Mouse (Mus musculus) neural tube, embryonic 12.5 days (tissue): ENCODE data around the gene Ephb1. TPM values are rescaled to one million over a fixed set of nuclear protein-coding genes. Genes with fewer than 3 reads are reported as not detected.
A peak's percentile ranks its signal among the peaks of the same experiment; 100 is the strongest.

ENCODE experiments used
- ATAC-seq: fragments of 200-750 bp; cut with Nextera tagmentation; 2 replicates; pipeline ENCODE4 v1.8.0; 2017; ENCODE audit warnings: low read depth, mild to moderate bottlenecking, moderate TSS enrichment, moderate library complexity; ENCODE audit not compliant: low FRiP score
- H3K27ac ChIP-seq: fragments of 300-500 bp; sonication (generic); 2 replicates; pipeline ENCODE4 v1.5.1; 2016
- H3K27me3 ChIP-seq: fragments of 300-500 bp; sonication (generic); replicated peaks from 2 replicates; pipeline ENCODE4 v1.6.1; 2016; ENCODE audit warnings: mild to moderate bottlenecking
- H3K36me3 ChIP-seq: fragments of 300-500 bp; sonication (generic); 2 replicates; pipeline ENCODE4 v1.6.1; 2016; ENCODE audit warnings: mild to moderate bottlenecking
- H3K4me1 ChIP-seq: fragments of 300-500 bp; sonication (generic); 2 replicates; pipeline ENCODE4 v1.6.1; 2016
- H3K4me2 ChIP-seq: fragments of 300-500 bp; sonication (generic); replicated peaks from 2 replicates; pipeline ENCODE4 v1.6.1; 2016; ENCODE audit warnings: mild to moderate bottlenecking
- H3K4me3 ChIP-seq: fragments of 300-500 bp; sonication (generic); 2 replicates; pipeline ENCODE4 v1.5.1; 2016
- H3K9ac ChIP-seq: fragments of 300-500 bp; sonication (generic); 2 replicates; pipeline ENCODE4 v1.6.1; 2016; ENCODE audit warnings: mild to moderate bottlenecking
- H3K9me3 ChIP-seq: fragments of 300-500 bp; sonication (generic); 2 replicates; pipeline ENCODE4 v1.6.1; 2016; ENCODE audit warnings: mild to moderate bottlenecking
- WGBS: fragments of 180-500 bp; shearing (Covaris S2); methylation state at CpG from one replicate; pipeline ENCODE4 v1.1.7; 2016; 5-methylcytosine and 5-hydroxymethylcytosine counted together
- polyA plus RNA-seq: library from polyadenylated mRNA; unstranded; fragments of >200 nt; fragmentation: Nextera tagmentation; extraction: Ambion mirVana; gene quantifications from 2 replicates; pipeline ENCODE4 v1.2.1, GENCODE M21; 2016

Ephb1 gene
- 19.2 and 21.2 TPM in 2 replicates for polyA plus RNA-seq

- no peaks in the 10 kb centered on the region for H3K9me3 ChIP-seq
- peak within 1 kb of the TSS; percentile 87 for H3K9ac ChIP-seq
- H3K4me1 ChIP-seq: peaks cover 23% of the 10 kb centered on the region
- H3K4me2 ChIP-seq: peak within 1 kb of the TSS; percentile 99
- H3K36me3 ChIP-seq: no peaks in the 10 kb centered on the region
- H3K27me3 ChIP-seq: peaks cover 50% of the 10 kb centered on the region
- H3K27ac ChIP-seq: no peak within 1 kb of the TSS
- H3K4me3 ChIP-seq: peak within 1 kb of the TSS; percentile 70
- under 1% methylated on average over 22 of the region's 22 CpGs for WGBS
- peak; percentile 93 for ATAC-seq
Measured at GRCm38 (mm10) chr9:102354561-102354973, at the start of gene Ephb1. TSS of gene Ephb1 (minus strand) at chr9:102354693.

GRCm38 (mm10) chr9:102403086-102404021 is 48.9 kb upstream of the Ephb1 start:
- Histone ChIP-seq H3K4me2 (0 out of 2 replicates have a peak overlapping the region, but pooled peaks have one; percentile 18), H3K27me3 (peaks cover 11% of the 10 kb centered on the region)

GRCm38 (mm10) chr9:102402671-102403070 is 48.2 kb upstream of the Ephb1 start:
- Histone ChIP-seq H3K27ac (no peak overlapping the region), H3K4me3 (no peak overlapping the region), H3K4me1 (0 out of 2 replicates have a peak, but pooled peaks cover 3% of the 10 kb centered on the region), H3K9me3 (no peaks in the 10 kb centered on the region), H3K9ac (no peak overlapping the region), H3K4me2 (no peak overlapping the region), H3K27me3 (peaks cover 11% of the 10 kb centered on the region), H3K36me3 (no peaks in the 10 kb centered on the region)
- no peak for ATAC-seq
- WGBS: 75% methylated on average over 3 of the region's 3 CpGs

More at GRCm38 (mm10) chr9:102403086-102404021, 48.9 kb upstream of the Ephb1 start:
- Histone ChIP-seq H3K27ac (no peak overlapping the region), H3K4me1 (0 out of 2 replicates have a peak, but pooled peaks cover 3% of the 10 kb centered on the region), H3K36me3 (no peaks in the 10 kb centered on the region), H3K9ac (no peak overlapping the region), H3K4me3 (no peak overlapping the region), H3K9me3 (no peaks in the 10 kb centered on the region)
- peak; percentile 65 for ATAC-seq
- WGBS: 36% methylated on average over 18 of the region's 18 CpGs

- no peaks in the 10 kb centered on the region for H3K4me1 ChIP-seq
- H3K36me3 ChIP-seq: no peaks in the 10 kb centered on the region
- no peaks in the 10 kb centered on the region for H3K27me3 ChIP-seq
- no peak overlapping the region for H3K4me3 ChIP-seq
- no peak for ATAC-seq
- H3K4me2 ChIP-seq: no peak overlapping the region
- H3K9me3 ChIP-seq: no peaks in the 10 kb centered on the region
- WGBS: 58% methylated on average over 8 of the region's 8 CpGs
- H3K9ac ChIP-seq: no peak overlapping the region
- no peak overlapping the region for H3K27ac ChIP-seq
Measured at GRCm38 (mm10) chr9:102388266-102388665, 33.8 kb upstream of the Ephb1 start.

- no peaks in the 10 kb centered on the region for H3K4me1 ChIP-seq
- H3K27ac ChIP-seq: no peak overlapping the region
- no peaks in the 10 kb centered on the region for H3K9me3 ChIP-seq
- H3K27me3 ChIP-seq: no peaks in the 10 kb centered on the region
- H3K4me2 ChIP-seq: no peak overlapping the region
- ATAC-seq: no peak
- H3K4me3 ChIP-seq: no peak overlapping the region
- H3K9ac ChIP-seq: no peak overlapping the region
- 92% methylated on average over 9 of the region's 9 CpGs for WGBS
- H3K36me3 ChIP-seq: no peaks in the 10 kb centered on the region
Measured at GRCm38 (mm10) chr9:102386816-102387215, 32.3 kb upstream of the Ephb1 start.

GRCm38 (mm10) chr9:102380235-102380634 is 25.7 kb upstream of the Ephb1 start:
- Histone ChIP-seq H3K27ac (no peak overlapping the region), H3K27me3 (no peaks in the 10 kb centered on the region), H3K4me3 (no peak overlapping the region), H3K4me1 (no peaks in the 10 kb centered on the region), H3K4me2 (no peak overlapping the region), H3K9me3 (no peaks in the 10 kb centered on the region), H3K36me3 (no peaks in the 10 kb centered on the region), H3K9ac (no peak overlapping the region)
- 92% methylated on average over 2 of the region's 2 CpGs for WGBS
- no peak for ATAC-seq

GRCm38 (mm10) chr9:102374661-102375060 is 20.2 kb upstream of the Ephb1 start:
- Histone ChIP-seq H3K27ac (no peak overlapping the region), H3K36me3 (no peaks in the 10 kb centered on the region), H3K4me1 (no peaks in the 10 kb centered on the region), H3K4me3 (no peak overlapping the region), H3K9me3 (no peaks in the 10 kb centered on the region), H3K27me3 (no peaks in the 10 kb centered on the region), H3K9ac (no peak overlapping the region), H3K4me2 (no peak overlapping the region)
- 93% methylated on average over 5 of the region's 5 CpGs for WGBS
- no peak for ATAC-seq

- H3K27me3 ChIP-seq: no peaks in the 10 kb centered on the region
- no peaks in the 10 kb centered on the region for H3K4me1 ChIP-seq
- 88% methylated on average over 5 of the region's 5 CpGs for WGBS
- ATAC-seq: no peak
- H3K9ac ChIP-seq: no peak overlapping the region
- H3K27ac ChIP-seq: no peak overlapping the region
- no peak overlapping the region for H3K4me3 ChIP-seq
- H3K36me3 ChIP-seq: no peaks in the 10 kb centered on the region
- no peak overlapping the region for H3K4me2 ChIP-seq
- no peaks in the 10 kb centered on the region for H3K9me3 ChIP-seq
Measured at GRCm38 (mm10) chr9:102373886-102374285, 19.4 kb upstream of the Ephb1 start.

GRCm38 (mm10) chr9:102371936-102372335 is 17.4 kb upstream of the Ephb1 start:
- Histone ChIP-seq H3K27ac (no peak overlapping the region), H3K4me2 (no peak overlapping the region), H3K4me3 (no peak overlapping the region), H3K4me1 (no peaks in the 10 kb centered on the region), H3K9ac (no peak overlapping the region), H3K9me3 (no peaks in the 10 kb centered on the region), H3K27me3 (no peaks in the 10 kb centered on the region), H3K36me3 (no peaks in the 10 kb centered on the region)
- ATAC-seq: no peak
- 78% methylated on average over 3 of the region's 3 CpGs for WGBS

- H3K4me1 ChIP-seq: no peaks in the 10 kb centered on the region
- no peaks in the 10 kb centered on the region for H3K27me3 ChIP-seq
- H3K4me3 ChIP-seq: no peak overlapping the region
- no peaks in the 10 kb centered on the region for H3K36me3 ChIP-seq
- H3K27ac ChIP-seq: no peak overlapping the region
- no peaks in the 10 kb centered on the region for H3K9me3 ChIP-seq
- no peak for ATAC-seq
- H3K9ac ChIP-seq: no peak overlapping the region
- H3K4me2 ChIP-seq: no peak overlapping the region
- 66% methylated on average over 14 of the region's 14 CpGs for WGBS
Measured at GRCm38 (mm10) chr9:102371036-102371770, 16.7 kb upstream of the Ephb1 start.

GRCm38 (mm10) chr9:102370141-102370540 is 15.6 kb upstream of the Ephb1 start:
- ATAC-seq: no peak
- Histone ChIP-seq H3K4me2 (no peak overlapping the region), H3K4me1 (no peaks in the 10 kb centered on the region), H3K4me3 (no peak overlapping the region), H3K36me3 (no peaks in the 10 kb centered on the region), H3K27ac (no peak overlapping the region), H3K27me3 (no peaks in the 10 kb centered on the region), H3K9me3 (no peaks in the 10 kb centered on the region), H3K9ac (no peak overlapping the region)
- WGBS: 75% methylated on average over 8 of the region's 8 CpGs

GRCm38 (mm10) chr9:102369141-102369540 is 14.6 kb upstream of the Ephb1 start:
- Histone ChIP-seq H3K27ac (no peak overlapping the region), H3K4me3 (no peak overlapping the region), H3K9me3 (no peaks in the 10 kb centered on the region), H3K4me2 (no peak overlapping the region), H3K27me3 (no peaks in the 10 kb centered on the region), H3K36me3 (no peaks in the 10 kb centered on the region), H3K4me1 (no peaks in the 10 kb centered on the region), H3K9ac (no peak overlapping the region)
- no peak for ATAC-seq
- WGBS: 78% methylated on average over 3 of the region's 3 CpGs
